Mouse (Mus musculus) left cerebral cortex, adult 9 months (tissue): ENCODE data around the gene Skap2.

ENCODE experiments used
- DNase-seq, 2 experiments: peaks; one replicate each; pipeline ENCODE4 v3.0.0; 2022; ENCODE audit warnings: low spot score in 2 of 2

Skap2 gene

GRCm38 (mm10) chr6:52012409-52013244 is at the start of gene Skap2:
TSS of gene Skap2 (minus strand) at chr6:52012549.
- peak; percentile 95 to 99 for DNase-seq

- DNase-seq, result no peak
Observed at GRCm38 (mm10) chr6:52058899-52059448, 46.6 kb upstream of the Skap2 start.

GRCm38 (mm10) chr6:52058120-52058519 is 45.8 kb upstream of the Skap2 start:
- peak in 1 of 2 experiments; percentile 30 for DNase-seq

GRCm38 (mm10) chr6:52053567-52054561 is 41.5 kb upstream of the Skap2 start:
- no peak for DNase-seq

GRCm38 (mm10) chr6:52050062-52050461 is 37.7 kb upstream of the Skap2 start:
- DNase-seq, result no peak

- no peak for DNase-seq
Observed at GRCm38 (mm10) chr6:52045517-52045916, 33.2 kb upstream of the Skap2 start.

GRCm38 (mm10) chr6:52036077-52036476 is 23.7 kb upstream of the Skap2 start:
- DNase-seq, result no peak

- DNase-seq, result no peak
Observed at GRCm38 (mm10) chr6:52031181-52031580, 18.8 kb upstream of the Skap2 start.

GRCm38 (mm10) chr6:52028131-52028530 is 15.8 kb upstream of the Skap2 start:
- DNase-seq, result no peak

- no peak for DNase-seq
Observed at GRCm38 (mm10) chr6:52027181-52027580, 14.8 kb upstream of the Skap2 start.

GRCm38 (mm10) chr6:52026281-52026680 is 13.9 kb upstream of the Skap2 start:
- no peak for DNase-seq

GRCm38 (mm10) chr6:52024730-52025129 is 12.4 kb upstream of the Skap2 start:
- no peak for DNase-seq

- DNase-seq, result no peak
Observed at GRCm38 (mm10) chr6:52022363-52022762, 10.0 kb upstream of the Skap2 start.

GRCm38 (mm10) chr6:52020276-52020675 is 7.9 kb upstream of the Skap2 start:
- no peak for DNase-seq

GRCm38 (mm10) chr6:52013245-52013945 is 1.0 kb upstream of the Skap2 start:
- no peak for DNase-seq

GRCm38 (mm10) chr6:52011559-52012408 is 565 bp downstream of the Skap2 start:
- DNase-seq, result no peak

GRCm38 (mm10) chr6:52009385-52009784 is 3.0 kb downstream of the Skap2 start:
- no peak for DNase-seq

GRCm38 (mm10) chr6:52008757-52009156 is 3.6 kb downstream of the Skap2 start:
- no peak for DNase-seq

GRCm38 (mm10) chr6:52006649-52007218 is 5.6 kb downstream of the Skap2 start:
- no peak for DNase-seq
